Mouse (Mus musculus) myocyte (in vitro differentiated cells): ENCODE data around the gene Eid2b. TPM values are rescaled to one million over a fixed set of nuclear protein-coding genes. Genes with fewer than 3 reads are reported as not detected.

Source experiments
- H3K27me3 ChIP-seq: one replicate; pipeline ENCODE4 v1.6.1; 2011; ENCODE audit not compliant: control insufficient read depth, insufficient read depth, insufficient read length
- H3K36me3 ChIP-seq: one replicate; pipeline ENCODE4 v1.6.1; 2011; ENCODE audit not compliant: control insufficient read depth, insufficient read depth
- H3K4me2 ChIP-seq: one replicate; pipeline ENCODE4 v1.6.1; 2011; ENCODE audit warnings: low read depth, control low read depth
- H3K4me3 ChIP-seq: one replicate; pipeline ENCODE4 v1.5.1; 2011; ENCODE audit warnings: mild to moderate bottlenecking, control low read depth, moderate library complexity
- H3K79me2 ChIP-seq: one replicate; pipeline ENCODE4 v1.6.1; 2011; ENCODE audit not compliant: control insufficient read depth, insufficient read depth
- H3ac ChIP-seq: one replicate; pipeline ENCODE4 v1.6.1; 2011; ENCODE audit not compliant: control insufficient read depth, insufficient read length
- CEBPB ChIP-seq: IDR thresholded peaks from 2 replicates; pipeline ENCODE4 v1.6.1; 2011; ENCODE audit warnings: mild to moderate bottlenecking, moderate library complexity; ENCODE audit not compliant: poor library complexity, insufficient read depth, severe bottlenecking
- E2F4 ChIP-seq: IDR thresholded peaks from one replicate; pipeline ENCODE4 v1.6.1; 2011; ENCODE audit warnings: mild to moderate bottlenecking, control low read depth, moderate library complexity; ENCODE audit not compliant: insufficient read depth
- MAX ChIP-seq: IDR thresholded peaks from one replicate; pipeline ENCODE4 v1.6.1; 2011; ENCODE audit warnings: low read depth, mild to moderate bottlenecking, control low read depth
- MYOD1 ChIP-seq, 3 experiments: IDR thresholded peaks; one replicate each; pipeline ENCODE4 v1.6.1; 2011; ENCODE audit warnings: control low read depth in 2 of 3, low read depth in 2 of 3, mild to moderate bottlenecking in 2 of 3, moderate library complexity in 1 of 3; ENCODE audit not compliant: insufficient read length in 2 of 3, control insufficient read depth in 1 of 3
- MYOG ChIP-seq, 3 experiments: IDR thresholded peaks; one replicate each; pipeline ENCODE4 v1.6.1; 2011; ENCODE audit warnings: control low read depth in 2 of 3, low read depth in 2 of 3, mild to moderate bottlenecking in 2 of 3; ENCODE audit not compliant: insufficient read length in 2 of 3, control insufficient read depth in 1 of 3, insufficient read depth in 1 of 3
- POLR2A ChIP-seq: IDR thresholded peaks from one replicate; pipeline ENCODE4 v1.6.1; 2011; ENCODE audit warnings: low read depth, mild to moderate bottlenecking, control low read depth, moderate library complexity; ENCODE audit not compliant: insufficient read length
- POLR2AphosphoS2 ChIP-seq: IDR thresholded peaks from one replicate; pipeline ENCODE4 v1.6.1; 2011; ENCODE audit warnings: low read depth, control low read depth; ENCODE audit not compliant: insufficient read length
- REST ChIP-seq: IDR thresholded peaks from one replicate; pipeline ENCODE4 v1.6.1; 2011; ENCODE audit warnings: mild to moderate bottlenecking, control low read depth, moderate library complexity; ENCODE audit not compliant: insufficient read depth, insufficient read length
- SRF ChIP-seq: IDR thresholded peaks from one replicate; pipeline ENCODE4 v1.6.1; 2011; ENCODE audit warnings: low read depth; ENCODE audit not compliant: control insufficient read depth, insufficient read length
- TCF12 ChIP-seq: IDR thresholded peaks from one replicate; pipeline ENCODE4 v1.6.1; 2011; ENCODE audit warnings: mild to moderate bottlenecking, control low read depth; ENCODE audit not compliant: poor library complexity, insufficient read depth, severe bottlenecking
- TCF3 ChIP-seq: IDR thresholded peaks from one replicate; pipeline ENCODE4 v1.6.1; 2011; ENCODE audit warnings: low read depth, control low read depth; ENCODE audit not compliant: insufficient read length
- USF1 ChIP-seq: IDR thresholded peaks from one replicate; pipeline ENCODE4 v1.6.1; 2011; ENCODE audit warnings: low read depth, mild to moderate bottlenecking, control low read depth, moderate library complexity
- polyA plus RNA-seq: library from polyadenylated mRNA; unstranded; fragments of >200 nt; fragmentation: generic; extraction: Trizol; gene quantifications from one replicate; pipeline ENCODE4 v1.2.1, GENCODE M21; 2012; ENCODE audit warnings: missing spikeins

Eid2b gene
- polyA plus RNA-seq, 1 experiment: 6.1 TPM

GRCm38 (mm10) chr7:28280630-28281029, 3.1 kb downstream of the Eid2b start:
- H3K4me3 ChIP-seq: no peak overlapping the region
- H3K36me3 ChIP-seq: no peaks in the 10 kb centered on the region
- no peak overlapping the region for H3ac ChIP-seq
- H3K4me2 ChIP-seq: no peak overlapping the region
- no peak for TF ChIP-seq REST
- TF ChIP-seq MYOG (IDR thresholded peaks at IDR 0.05; ENCODE audit: control insufficient read depth in 1 of 3, insufficient read depth in 1 of 3, insufficient read length in 2 of 3, low read depth in 2 of 3): no peak
- no peak for TF ChIP-seq MYOD1 (IDR thresholded peaks at IDR 0.05; ENCODE audit: control insufficient read depth in 1 of 3, insufficient read length in 2 of 3, low read depth in 2 of 3)
- no peak for TF ChIP-seq TCF3
- no peak for TF ChIP-seq USF1
- no peak for TF ChIP-seq MAX
- no peak for TF ChIP-seq CEBPB
- TF ChIP-seq TCF12: no peak
- no peak for TF ChIP-seq SRF
- no peak for TF ChIP-seq POLR2A
- TF ChIP-seq E2F4: no peak
- H3K27me3 ChIP-seq: no peaks in the 10 kb centered on the region
- H3K79me2 ChIP-seq: no peaks in the 10 kb centered on the region

DNA sequence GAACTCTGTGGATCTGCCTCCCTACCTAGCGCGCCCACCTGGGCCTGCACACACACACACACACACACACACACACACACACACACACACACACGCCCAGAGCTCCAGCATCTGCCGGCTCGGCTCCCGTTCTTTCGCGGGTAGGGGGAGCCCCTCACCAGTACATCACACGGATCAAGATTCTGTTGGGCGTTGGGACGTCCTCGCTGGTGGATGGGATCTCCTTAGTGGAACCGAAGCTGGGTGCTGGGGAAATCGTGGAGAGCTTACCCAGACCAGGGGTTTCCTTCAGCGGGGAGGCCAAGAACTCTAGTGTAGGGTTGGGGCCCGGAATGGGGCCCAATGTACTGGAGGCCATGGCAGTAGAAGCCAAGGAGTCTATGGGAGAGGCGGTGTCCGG, 12.6 kb downstream of the Eid2b start:
- Histone ChIP-seq H3K4me3 (no peak overlapping the region), H3K27me3 (peaks cover 76% of the 10 kb centered on the region)
- no peak for TF ChIP-seq E2F4
- TF ChIP-seq CEBPB: no peak
- no peak for TF ChIP-seq TCF12
- TF ChIP-seq POLR2A: no peak
- TF ChIP-seq USF1: no peak
- TF ChIP-seq REST: no peak
- no peak for TF ChIP-seq MYOG (IDR thresholded peaks at IDR 0.05; ENCODE audit: control insufficient read depth in 1 of 3, insufficient read depth in 1 of 3, insufficient read length in 2 of 3, low read depth in 2 of 3)
- no peak for TF ChIP-seq POLR2AphosphoS2
- no peak for TF ChIP-seq MYOD1 (IDR thresholded peaks at IDR 0.05; ENCODE audit: control insufficient read depth in 1 of 3, insufficient read length in 2 of 3, low read depth in 2 of 3)
- TF ChIP-seq SRF: no peak
- TF ChIP-seq TCF3: no peak

GRCm38 (mm10) chr7:28290638-28291590, 13.4 kb downstream of the Eid2b start, which contains the start of gene Selenov:
TSS of gene Selenov (minus strand) at chr7:28291186.
- peaks cover 84% of the 10 kb centered on the region for H3K27me3 ChIP-seq
- peak within 1 kb of the TSS; percentile 18 for H3K4me2 ChIP-seq
- TF ChIP-seq MAX (no peak), MYOG (IDR thresholded peaks at IDR 0.05; ENCODE audit: control insufficient read depth in 1 of 3, insufficient read depth in 1 of 3, insufficient read length in 2 of 3, low read depth in 2 of 3) (no peak), POLR2AphosphoS2 (no peak), TCF3 (no peak), USF1 (no peak), POLR2A (no peak), TCF12 (no peak), SRF (no peak), MYOD1 (IDR thresholded peaks at IDR 0.05; ENCODE audit: control insufficient read depth in 1 of 3, insufficient read length in 2 of 3, low read depth in 2 of 3) (no peak), E2F4 (no peak)
- no peaks in the 10 kb centered on the region for H3K36me3 ChIP-seq
- H3ac ChIP-seq: no peak within 1 kb of the TSS
- H3K79me2 ChIP-seq: no peaks in the 10 kb centered on the region
- no peak within 1 kb of the TSS for H3K4me3 ChIP-seq

More for the DNA sequence above, 12.6 kb downstream of the Eid2b start:
- Histone ChIP-seq H3ac (no peak overlapping the region), H3K36me3 (no peaks in the 10 kb centered on the region), H3K4me2 (no peak overlapping the region), H3K79me2 (no peaks in the 10 kb centered on the region)

DNA sequence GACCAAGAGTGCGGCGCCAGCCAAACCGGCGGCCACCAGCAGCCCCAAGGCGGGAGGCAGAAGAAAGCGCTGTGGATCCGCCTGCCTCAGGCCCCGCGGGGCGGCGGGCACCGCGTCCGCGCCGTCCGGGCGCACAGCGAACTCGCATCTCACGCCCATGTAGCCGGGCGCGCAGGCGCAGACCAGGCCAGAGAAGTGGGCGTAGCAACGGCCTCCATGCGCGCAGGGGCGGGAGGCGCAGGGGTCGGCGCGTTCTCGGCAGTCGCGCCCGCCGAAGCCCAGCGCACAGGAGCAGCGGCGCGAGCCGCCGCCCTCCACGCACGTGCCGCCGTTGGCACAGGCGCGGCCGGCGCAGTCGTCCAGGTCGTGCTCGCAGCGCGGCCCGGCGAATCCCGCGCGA, 16.9 kb downstream of the Eid2b start:
- H3K36me3 ChIP-seq: no peaks in the 10 kb centered on the region
- no peak overlapping the region for H3ac ChIP-seq
- no peak for TF ChIP-seq TCF3
- no peak for TF ChIP-seq MYOD1 (IDR thresholded peaks at IDR 0.05; ENCODE audit: control insufficient read depth in 1 of 3, insufficient read length in 2 of 3, low read depth in 2 of 3)
- TF ChIP-seq USF1: no peak
- no peak for TF ChIP-seq CEBPB
- TF ChIP-seq REST: no peak
- TF ChIP-seq POLR2AphosphoS2: no peak
- TF ChIP-seq E2F4: no peak
- no peak for TF ChIP-seq MAX
- no peak for TF ChIP-seq TCF12
- no peak for TF ChIP-seq SRF
- no peak for TF ChIP-seq MYOG (IDR thresholded peaks at IDR 0.05; ENCODE audit: control insufficient read depth in 1 of 3, insufficient read depth in 1 of 3, insufficient read length in 2 of 3, low read depth in 2 of 3)
- no peak for TF ChIP-seq POLR2A
- peak overlapping the region; percentile 2 for H3K4me2 ChIP-seq
- no peaks in the 10 kb centered on the region for H3K79me2 ChIP-seq
- peaks cover 83% of the 10 kb centered on the region for H3K27me3 ChIP-seq
- H3K4me3 ChIP-seq: no peak overlapping the region
